Mouse (Mus musculus): ENCODE results near the gene Casp2. TPM values are rescaled to one million over a fixed set of nuclear protein-coding genes. Genes with fewer than 3 reads are reported as not detected.

The Casp2 gene
- polyA plus RNA-seq, 1 experiment, result 6.7 TPM

DNA sequence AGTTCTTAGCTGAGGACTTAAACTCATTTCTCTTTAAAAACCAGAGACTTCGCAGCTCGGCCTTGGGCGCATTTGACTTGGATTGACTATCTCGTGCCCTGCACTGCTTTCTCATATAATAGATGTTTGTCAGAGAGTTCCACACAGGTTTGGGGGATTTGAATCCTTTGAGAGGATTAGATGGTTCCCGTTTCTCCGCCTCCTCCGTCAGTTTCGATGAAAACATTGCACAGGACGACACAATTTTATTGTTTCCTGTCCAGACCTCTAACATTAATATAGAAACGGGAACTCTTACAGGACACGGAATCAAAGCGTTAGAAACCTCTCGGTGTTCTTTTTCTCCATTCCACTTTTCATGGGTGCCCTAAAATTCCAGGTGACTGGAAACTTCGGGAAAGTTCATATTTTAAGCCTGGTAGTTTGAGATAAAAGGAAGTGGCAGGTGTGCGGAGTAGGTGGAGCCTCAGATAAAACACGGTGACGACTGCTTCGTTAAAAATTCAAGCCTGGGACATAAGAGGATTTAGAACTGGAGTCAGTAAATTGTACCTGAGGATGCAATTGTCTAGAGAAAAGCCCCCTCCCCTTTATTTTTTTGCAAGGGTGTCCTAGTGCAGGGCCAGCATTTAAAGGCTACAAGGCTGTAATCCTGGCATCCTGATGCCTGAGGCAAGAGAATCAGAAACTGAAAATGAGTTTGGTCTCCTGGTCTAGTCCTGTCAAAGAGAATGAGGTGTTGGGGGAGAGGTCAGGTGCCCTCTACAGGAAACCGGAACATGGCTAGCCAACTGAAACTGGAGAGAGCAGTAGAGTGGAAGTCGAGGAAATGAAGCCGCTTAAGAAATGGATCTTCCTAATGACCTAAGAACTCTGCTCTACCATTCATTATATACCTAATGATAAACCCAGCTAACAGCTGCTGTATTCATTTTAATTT is 876 bp downstream of the Casp2 start:
- Histone ChIP-seq H3K4me2 (ENCODE audit: low read depth) (peak overlapping the region; percentile 88), H3K27me3 (ENCODE audit: control insufficient read depth, insufficient read depth, insufficient read length) (no peaks in the 10 kb centered on the region), H3K79me2 (ENCODE audit: control insufficient read depth, insufficient read depth) (peaks cover 25% of the 10 kb centered on the region), H3K36me3 (ENCODE audit: control insufficient read depth, insufficient read depth) (peaks cover 36% of the 10 kb centered on the region), H3K4me3 (peak overlapping the region; percentile 67), H3ac (ENCODE audit: control insufficient read depth, insufficient read length) (peak overlapping the region; percentile 12)
- no peak for TF ChIP-seq POLR2AphosphoS2 (IDR thresholded peaks at IDR 0.05; ENCODE audit: insufficient read length, low read depth)
- TF ChIP-seq POLR2A (IDR thresholded peaks at IDR 0.05; ENCODE audit: insufficient read length, low read depth), result no peak
- TF ChIP-seq E2F4 (IDR thresholded peaks at IDR 0.05; ENCODE audit: insufficient read depth), result no peak
- TF ChIP-seq MAX (IDR thresholded peaks at IDR 0.05; ENCODE audit: low read depth), result no peak
- TF ChIP-seq USF1 (IDR thresholded peaks at IDR 0.05; ENCODE audit: low read depth), result no peak
- TF ChIP-seq TCF12 (IDR thresholded peaks at IDR 0.05; ENCODE audit: insufficient read depth, poor library complexity, severe bottlenecking), result no peak
- no peak for TF ChIP-seq MYOG (IDR thresholded peaks at IDR 0.05; ENCODE audit: control insufficient read depth in 1 of 3, insufficient read depth in 1 of 3, insufficient read length in 2 of 3, low read depth in 2 of 3)
- TF ChIP-seq MYOD1 (IDR thresholded peaks at IDR 0.05; ENCODE audit: control insufficient read depth in 1 of 3, insufficient read length in 2 of 3, low read depth in 2 of 3), result no peak
- no peak for TF ChIP-seq TCF3 (IDR thresholded peaks at IDR 0.05; ENCODE audit: insufficient read length, low read depth)
- no peak for TF ChIP-seq REST (IDR thresholded peaks at IDR 0.05; ENCODE audit: insufficient read depth, insufficient read length)
- TF ChIP-seq CEBPB (IDR thresholded peaks at IDR 0.05; ENCODE audit: insufficient read depth, poor library complexity, severe bottlenecking), result no peak
- TF ChIP-seq SRF (IDR thresholded peaks at IDR 0.05; ENCODE audit: control insufficient read depth, insufficient read length, low read depth), result no peak

DNA sequence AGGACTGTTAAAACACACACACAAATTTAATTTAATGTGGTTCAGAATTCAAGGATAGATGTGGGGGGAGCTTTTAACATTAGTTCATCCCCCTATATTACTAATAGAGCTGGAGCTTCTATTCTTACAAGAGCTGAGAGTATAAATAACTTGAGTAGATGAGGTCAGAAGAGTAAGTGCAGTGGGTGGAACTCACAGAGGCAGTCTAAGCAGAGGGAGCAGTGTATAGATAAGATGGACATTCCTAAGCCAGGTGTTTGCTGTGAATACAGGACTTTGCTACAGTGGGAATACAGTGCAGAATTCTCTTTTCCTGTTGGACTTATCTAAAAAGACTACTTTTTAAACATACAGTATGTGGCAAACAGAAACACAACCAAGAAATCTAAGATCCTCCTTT is 6.0 kb downstream of the Casp2 start:
- Histone ChIP-seq H3K36me3 (ENCODE audit: control insufficient read depth, insufficient read depth) (peaks cover 80% of the 10 kb centered on the region), H3K4me2 (ENCODE audit: low read depth) (no peak overlapping the region), H3K79me2 (ENCODE audit: control insufficient read depth, insufficient read depth) (peaks cover 23% of the 10 kb centered on the region), H3ac (ENCODE audit: control insufficient read depth, insufficient read length) (no peak overlapping the region), H3K27me3 (ENCODE audit: control insufficient read depth, insufficient read depth, insufficient read length) (no peaks in the 10 kb centered on the region), H3K4me3 (no peak overlapping the region)
- no peak for TF ChIP-seq MYOG (IDR thresholded peaks at IDR 0.05; ENCODE audit: control insufficient read depth in 1 of 3, insufficient read depth in 1 of 3, insufficient read length in 2 of 3, low read depth in 2 of 3)
- TF ChIP-seq USF1 (IDR thresholded peaks at IDR 0.05; ENCODE audit: low read depth), result no peak
- no peak for TF ChIP-seq REST (IDR thresholded peaks at IDR 0.05; ENCODE audit: insufficient read depth, insufficient read length)
- TF ChIP-seq SRF (IDR thresholded peaks at IDR 0.05; ENCODE audit: control insufficient read depth, insufficient read length, low read depth), result no peak
- no peak for TF ChIP-seq TCF3 (IDR thresholded peaks at IDR 0.05; ENCODE audit: insufficient read length, low read depth)
- no peak for TF ChIP-seq MAX (IDR thresholded peaks at IDR 0.05; ENCODE audit: low read depth)
- no peak for TF ChIP-seq E2F4 (IDR thresholded peaks at IDR 0.05; ENCODE audit: insufficient read depth)
- TF ChIP-seq TCF12 (IDR thresholded peaks at IDR 0.05; ENCODE audit: insufficient read depth, poor library complexity, severe bottlenecking), result no peak
- no peak for TF ChIP-seq CEBPB (IDR thresholded peaks at IDR 0.05; ENCODE audit: insufficient read depth, poor library complexity, severe bottlenecking)
- TF ChIP-seq POLR2AphosphoS2 (IDR thresholded peaks at IDR 0.05; ENCODE audit: insufficient read length, low read depth), result no peak
- TF ChIP-seq POLR2A (IDR thresholded peaks at IDR 0.05; ENCODE audit: insufficient read length, low read depth), result no peak
- TF ChIP-seq MYOD1 (IDR thresholded peaks at IDR 0.05; ENCODE audit: control insufficient read depth in 1 of 3, insufficient read length in 2 of 3, low read depth in 2 of 3), result no peak

DNA sequence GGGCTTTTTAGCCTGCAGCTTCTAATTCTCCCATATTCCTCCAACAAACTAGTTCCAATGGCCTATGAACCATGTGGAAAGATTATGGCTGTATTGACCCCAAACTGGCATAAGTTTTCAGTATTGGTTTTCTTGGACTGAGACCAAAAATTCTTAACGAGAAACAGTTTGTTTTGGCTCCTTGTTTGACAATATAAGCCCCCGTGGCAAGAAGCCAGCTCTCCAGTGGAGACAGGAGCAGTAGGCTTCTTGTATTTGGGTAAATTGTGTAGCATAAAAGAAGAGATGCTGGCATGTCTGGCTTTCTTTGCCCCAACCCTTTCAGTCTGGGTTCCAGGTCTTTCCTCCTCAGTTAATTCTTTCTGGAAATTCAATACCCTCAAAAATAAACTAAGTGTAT is 11.4 kb downstream of the Casp2 start:
- peaks cover 89% of the 10 kb centered on the region for H3K36me3 ChIP-seq (ENCODE audit: control insufficient read depth, insufficient read depth)
- H3K79me2 ChIP-seq (ENCODE audit: control insufficient read depth, insufficient read depth), result peaks cover 6% of the 10 kb centered on the region
- no peak overlapping the region for H3K4me2 ChIP-seq (ENCODE audit: low read depth)
- no peaks in the 10 kb centered on the region for H3K27me3 ChIP-seq (ENCODE audit: control insufficient read depth, insufficient read depth, insufficient read length)
- H3ac ChIP-seq (ENCODE audit: control insufficient read depth, insufficient read length), result no peak overlapping the region
- no peak overlapping the region for H3K4me3 ChIP-seq
- TF ChIP-seq USF1 (IDR thresholded peaks at IDR 0.05; ENCODE audit: low read depth), result no peak

DNA sequence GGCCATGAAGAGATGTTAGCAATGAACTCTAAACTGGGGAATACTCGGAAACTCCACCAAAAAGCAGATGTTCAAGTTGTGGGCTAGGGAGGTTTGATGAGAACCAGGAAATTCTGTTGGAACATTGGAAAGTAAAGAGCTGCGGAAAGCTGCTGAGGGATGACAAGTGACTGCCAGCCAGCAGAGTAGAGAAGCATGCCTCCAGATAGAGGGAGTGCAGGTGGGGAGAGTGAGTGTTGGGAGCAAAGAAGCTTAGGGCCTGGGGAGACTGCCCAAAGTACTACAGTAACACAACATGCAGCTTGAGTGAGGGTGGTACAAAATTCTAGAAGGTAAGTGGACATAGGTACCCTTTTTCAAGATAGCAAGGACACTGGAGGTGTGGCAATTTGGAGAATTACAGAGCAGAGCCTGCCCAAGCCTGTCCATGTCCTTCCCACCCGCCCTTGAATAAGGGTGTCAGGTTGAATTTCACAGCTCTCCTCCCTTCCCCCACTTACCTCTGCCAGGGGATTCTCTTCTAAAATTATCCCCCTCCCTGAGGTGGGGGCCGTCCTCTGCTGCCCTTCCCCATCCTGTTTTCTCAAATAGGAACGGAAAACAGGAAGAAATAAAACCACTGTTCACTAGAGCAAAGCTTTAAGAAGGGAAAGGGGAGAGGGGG is 18.2 kb downstream of the Casp2 start:
- Histone ChIP-seq H3ac (ENCODE audit: control insufficient read depth, insufficient read length) (no peak overlapping the region), H3K4me2 (ENCODE audit: low read depth) (no peak overlapping the region), H3K36me3 (ENCODE audit: control insufficient read depth, insufficient read depth) (peaks cover 46% of the 10 kb centered on the region), H3K79me2 (ENCODE audit: control insufficient read depth, insufficient read depth) (no peaks in the 10 kb centered on the region), H3K27me3 (ENCODE audit: control insufficient read depth, insufficient read depth, insufficient read length) (no peaks in the 10 kb centered on the region), H3K4me3 (no peak overlapping the region)
- no peak for TF ChIP-seq MAX (IDR thresholded peaks at IDR 0.05; ENCODE audit: low read depth)
- no peak for TF ChIP-seq USF1 (IDR thresholded peaks at IDR 0.05; ENCODE audit: low read depth)
- no peak for TF ChIP-seq TCF12 (IDR thresholded peaks at IDR 0.05; ENCODE audit: insufficient read depth, poor library complexity, severe bottlenecking)
- TF ChIP-seq TCF3 (IDR thresholded peaks at IDR 0.05; ENCODE audit: insufficient read length, low read depth), result no peak
- no peak for TF ChIP-seq MYOG (IDR thresholded peaks at IDR 0.05; ENCODE audit: control insufficient read depth in 1 of 3, insufficient read depth in 1 of 3, insufficient read length in 2 of 3, low read depth in 2 of 3)
- no peak for TF ChIP-seq POLR2A (IDR thresholded peaks at IDR 0.05; ENCODE audit: insufficient read length, low read depth)
- no peak for TF ChIP-seq MYOD1 (IDR thresholded peaks at IDR 0.05; ENCODE audit: control insufficient read depth in 1 of 3, insufficient read length in 2 of 3, low read depth in 2 of 3)
- TF ChIP-seq CEBPB (IDR thresholded peaks at IDR 0.05; ENCODE audit: insufficient read depth, poor library complexity, severe bottlenecking), result no peak
- no peak for TF ChIP-seq REST (IDR thresholded peaks at IDR 0.05; ENCODE audit: insufficient read depth, insufficient read length)
- TF ChIP-seq POLR2AphosphoS2 (IDR thresholded peaks at IDR 0.05; ENCODE audit: insufficient read length, low read depth), result no peak
- no peak for TF ChIP-seq E2F4 (IDR thresholded peaks at IDR 0.05; ENCODE audit: insufficient read depth)
- no peak for TF ChIP-seq SRF (IDR thresholded peaks at IDR 0.05; ENCODE audit: control insufficient read depth, insufficient read length, low read depth)
